Mouse (Mus musculus): ENCODE measurements at regions not wholly inside any gene's neighbourhood (a gene's known extent, or its start where the extent isn't known, plus 50 kb on each side); places are given as distances from the start of the nearest gene placed in this dataset.

DNA sequence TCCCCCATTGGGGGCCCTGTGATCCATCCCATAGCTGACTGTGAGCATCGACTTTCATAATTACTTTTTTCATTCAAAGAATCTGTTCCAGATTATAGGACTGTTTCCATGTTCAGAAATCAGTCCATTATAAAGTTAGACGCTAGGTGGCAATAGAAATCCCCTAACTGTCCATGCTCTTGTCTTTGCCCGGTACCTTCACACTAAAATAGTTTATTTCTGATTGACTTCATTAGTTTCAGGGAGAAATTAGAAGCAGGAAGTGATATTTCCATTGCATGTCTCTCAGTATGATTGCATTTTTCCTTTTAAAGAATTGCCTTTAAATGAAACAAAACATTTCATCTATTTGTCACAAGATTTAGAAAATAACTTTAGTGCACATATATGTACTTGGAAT, 131.7 kb downstream of the Fbxo8 start:
- DNase-seq (ENCODE audit: low read depth), result peak; percentile 64

DNA sequence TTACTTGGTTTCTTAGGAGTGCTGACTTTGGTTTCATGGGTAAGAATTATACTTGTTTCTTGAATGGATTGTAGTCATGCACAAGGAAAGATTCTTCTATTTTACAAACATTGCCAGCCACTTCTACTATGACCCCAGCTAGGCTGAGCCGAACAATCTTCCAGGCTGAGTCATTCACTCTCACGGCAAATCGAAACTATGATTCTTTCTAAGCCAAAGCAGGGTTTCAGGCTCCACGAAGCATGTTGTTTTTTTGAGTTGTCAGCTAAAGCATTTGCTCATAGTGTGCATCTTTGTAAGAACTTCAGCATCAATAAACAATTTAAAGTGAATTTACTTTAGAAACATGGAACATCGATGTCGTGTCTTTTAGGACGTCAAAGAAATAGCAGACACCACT, 133.5 kb downstream of the Fbxo8 start:
- peak; percentile 51 for DNase-seq (ENCODE audit: low read depth)

DNA sequence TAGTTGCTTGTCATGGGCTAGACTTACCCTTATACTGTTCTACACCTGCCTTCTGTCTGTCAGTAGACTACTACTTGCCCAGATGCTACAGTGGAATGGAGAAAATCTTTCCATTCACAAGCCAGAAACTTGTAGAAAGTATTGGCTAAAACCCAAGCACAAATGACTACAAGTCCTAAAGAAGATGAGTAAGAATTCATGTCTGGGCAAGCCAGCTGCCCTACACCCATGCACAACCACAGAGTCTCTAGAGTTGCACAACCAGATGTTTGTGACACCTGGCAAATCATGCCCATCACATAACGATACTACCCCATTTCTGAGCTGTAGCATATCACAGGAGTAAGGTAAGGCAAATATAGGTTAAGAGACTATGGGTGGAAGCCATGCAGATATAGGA, 144.5 kb downstream of the Fbxo8 start:
- no peak for DNase-seq (ENCODE audit: low read depth)

DNA sequence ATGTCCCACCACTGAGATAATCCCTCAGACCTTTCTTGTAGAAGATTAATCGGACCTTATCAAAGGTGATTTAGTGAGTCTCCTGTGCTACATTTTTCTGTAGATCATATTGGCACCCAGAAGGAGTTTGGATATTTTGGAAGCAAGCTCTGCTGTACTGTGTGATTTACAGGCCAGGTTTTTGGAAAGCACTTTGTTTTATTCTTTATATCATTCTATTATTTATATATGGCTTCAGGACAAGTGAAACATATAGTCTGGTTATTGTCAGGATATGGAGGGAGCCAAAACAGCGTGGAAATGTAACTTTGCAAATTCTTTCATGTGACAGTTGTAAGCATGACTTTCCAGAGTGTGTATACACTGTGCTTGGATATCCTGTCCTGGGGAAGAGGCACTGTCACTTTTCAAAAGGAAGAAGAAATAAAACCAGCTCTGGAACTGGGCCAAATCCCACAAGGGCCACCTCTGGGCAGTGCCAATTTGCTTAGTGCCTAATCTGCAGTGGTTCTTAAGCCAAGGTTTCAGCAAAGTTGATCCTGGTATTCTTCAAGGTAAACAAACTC, 149.8 kb downstream of the Fbxo8 start:
- no peak for DNase-seq (ENCODE audit: low read depth)

DNA sequence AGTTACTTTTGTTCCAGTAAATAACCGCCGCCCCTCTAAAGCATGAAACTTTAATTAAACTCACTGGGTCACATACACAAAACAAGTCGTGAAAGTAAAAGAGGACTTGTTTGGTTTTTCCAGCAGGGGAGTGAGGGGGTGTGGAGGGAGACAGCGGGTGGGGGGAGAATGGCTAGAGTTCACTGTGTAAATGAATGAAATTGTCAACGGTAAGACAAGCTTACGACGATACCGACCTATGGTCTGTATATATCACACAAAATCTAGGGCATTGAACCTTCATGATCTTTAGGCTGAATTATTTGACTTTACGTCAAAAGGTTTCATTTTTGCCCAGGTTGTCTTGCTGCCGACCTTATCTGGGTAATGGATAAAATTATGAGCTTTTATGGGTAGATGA, 155.5 kb downstream of the Fbxo8 start:
- DNase-seq (ENCODE audit: low read depth), result no peak

DNA sequence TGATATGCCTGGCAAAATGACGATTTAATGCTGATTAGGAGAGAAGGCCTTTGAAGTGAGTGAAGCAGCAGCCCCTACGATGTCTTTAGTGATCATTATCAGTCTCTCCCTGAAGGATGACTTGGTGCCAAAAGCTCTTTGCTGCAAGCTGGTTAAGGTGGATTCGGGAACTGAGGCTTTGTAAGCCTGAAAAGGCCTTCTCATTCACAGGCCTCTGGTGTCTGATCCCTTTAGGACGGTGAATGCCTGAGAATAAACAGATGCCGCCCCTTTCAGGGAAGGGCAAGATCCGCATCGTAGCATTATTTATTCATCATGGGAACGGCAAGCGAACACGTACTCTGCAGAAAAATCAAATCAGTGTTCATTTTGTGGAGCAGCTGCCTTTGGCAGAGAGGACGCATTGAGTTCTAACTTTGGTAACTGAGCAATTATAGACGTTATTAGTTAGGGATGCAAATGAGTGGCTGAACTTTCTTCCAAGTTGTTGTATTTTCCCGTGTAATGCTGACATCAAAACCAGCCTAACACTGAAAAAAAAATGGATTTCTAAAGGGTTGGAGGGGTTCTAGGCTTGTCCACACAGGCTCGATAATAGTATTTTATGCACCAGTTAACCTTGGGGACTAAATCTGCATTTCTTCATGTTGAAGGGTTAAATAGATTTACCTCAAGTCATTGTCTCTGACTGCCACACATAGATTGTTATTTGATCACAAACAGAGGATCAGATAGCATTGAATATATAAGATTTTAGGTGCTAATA, 156.2 kb downstream of the Fbxo8 start:
- no peak for DNase-seq (ENCODE audit: low read depth)

DNA sequence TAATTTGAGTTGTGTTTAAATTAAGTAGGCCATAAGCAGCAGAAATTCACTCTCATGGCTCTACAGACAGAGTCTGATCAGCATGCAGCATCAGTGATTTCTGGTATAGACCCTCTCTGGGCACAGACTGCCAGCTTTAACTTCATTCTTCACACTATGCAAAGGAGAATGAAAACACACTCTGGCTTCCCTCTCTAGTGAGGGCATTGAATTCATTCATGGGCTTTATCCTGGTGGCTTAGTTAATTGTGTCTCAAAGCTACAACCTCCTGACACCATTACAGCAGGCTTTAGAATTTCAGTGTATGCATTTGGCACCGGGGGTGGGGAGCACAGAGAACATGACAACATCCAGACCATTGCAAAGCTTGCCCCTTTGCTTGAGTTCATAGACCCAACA, 169.1 kb downstream of the Fbxo8 start:
- no peak for DNase-seq (ENCODE audit: low read depth)

DNA sequence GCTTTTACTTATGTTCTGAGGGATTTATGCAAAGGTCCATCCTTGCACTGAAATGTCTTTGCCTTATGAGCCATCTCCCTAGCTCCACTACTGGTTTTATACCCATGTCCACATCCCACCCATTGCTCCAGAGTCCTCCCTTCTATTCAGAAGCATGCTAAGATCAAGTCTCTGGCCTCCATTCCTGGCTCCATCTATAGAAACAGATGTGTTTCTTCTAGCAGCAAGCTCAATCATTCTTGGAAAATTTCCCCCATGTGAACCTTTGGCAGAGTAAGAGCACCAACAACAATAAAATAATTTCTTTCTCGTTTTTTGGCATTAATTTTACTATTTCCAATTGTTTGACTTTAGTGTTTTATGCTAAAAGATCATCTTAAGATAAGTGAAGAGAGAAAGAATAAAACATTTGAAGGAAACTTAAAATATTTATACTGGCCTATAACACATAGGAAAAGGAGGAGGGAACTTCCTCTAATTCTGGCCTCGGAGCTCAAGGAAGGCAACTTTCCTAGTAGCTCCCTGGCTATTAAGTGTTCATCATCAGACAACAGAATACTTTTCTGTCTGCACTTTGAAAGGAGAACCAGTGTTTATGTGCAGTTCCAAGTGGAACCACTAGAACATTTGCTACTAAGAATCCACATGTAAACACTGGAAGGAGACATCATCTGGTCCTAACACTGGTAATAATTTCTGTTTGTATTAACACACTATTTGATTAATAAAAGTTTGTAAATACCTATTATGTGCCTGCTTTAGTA, 171.8 kb downstream of the Fbxo8 start:
- DNase-seq (ENCODE audit: low read depth), result no peak

DNA sequence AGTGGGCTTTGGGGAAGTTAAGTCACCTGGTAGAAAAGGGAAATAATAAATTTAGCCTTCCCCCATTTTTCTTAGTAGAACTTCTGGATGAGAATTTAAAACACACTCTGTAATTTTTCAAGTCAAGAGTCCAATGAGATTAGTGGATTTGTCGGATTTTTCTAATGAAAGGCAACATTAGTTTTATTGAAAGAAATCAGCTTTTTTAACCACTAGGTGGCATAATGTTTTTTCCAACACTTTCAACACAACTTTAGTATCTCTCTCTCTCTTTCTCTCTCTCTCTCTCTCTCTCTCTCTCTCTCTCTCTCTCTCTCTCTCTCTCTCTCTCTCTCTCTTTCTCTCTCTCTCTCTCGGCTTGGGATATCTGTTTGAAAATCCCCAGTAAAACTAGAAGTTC, 173.7 kb downstream of the Fbxo8 start:
- no peak for DNase-seq (ENCODE audit: low read depth)

DNA sequence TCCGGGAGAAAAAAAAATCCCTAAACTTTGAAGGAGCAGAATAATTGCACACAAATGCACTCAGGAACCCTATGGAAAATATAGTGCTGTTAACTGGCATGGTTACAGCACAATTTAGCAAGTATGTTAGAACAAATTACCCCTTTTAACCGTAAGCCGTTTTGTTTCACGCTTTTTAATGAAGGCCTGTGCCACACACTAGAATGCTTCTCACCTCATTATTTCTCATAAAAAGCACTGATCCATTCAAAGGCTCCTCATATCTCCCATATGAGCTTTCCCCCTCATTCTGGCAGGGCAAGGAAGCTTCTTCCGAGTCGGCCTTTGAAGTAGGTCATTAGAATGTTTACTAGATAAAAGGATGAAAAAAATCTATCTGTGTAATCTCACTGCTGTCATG, 182.4 kb downstream of the Fbxo8 start:
- DNase-seq (ENCODE audit: low read depth), result no peak

DNA sequence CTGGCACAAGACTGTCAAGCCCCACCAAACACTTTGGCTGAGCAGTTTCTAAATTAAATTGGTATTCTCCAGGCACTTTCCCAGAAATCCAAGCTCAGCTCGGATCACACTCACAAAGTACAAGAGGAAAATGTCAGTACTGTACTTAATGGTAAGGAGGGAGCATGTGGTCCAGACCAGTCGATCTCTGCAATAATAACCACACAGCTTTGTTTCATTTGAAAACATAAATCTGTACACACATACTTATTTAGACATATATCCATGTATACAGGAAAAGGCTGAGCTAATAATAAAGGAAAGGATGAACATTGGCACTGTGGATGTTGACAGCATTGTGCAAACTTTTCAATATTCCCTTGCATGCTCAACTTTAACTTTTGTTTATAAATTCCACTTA, 184.1 kb downstream of the Fbxo8 start:
- DNase-seq (ENCODE audit: low read depth), result no peak

DNA sequence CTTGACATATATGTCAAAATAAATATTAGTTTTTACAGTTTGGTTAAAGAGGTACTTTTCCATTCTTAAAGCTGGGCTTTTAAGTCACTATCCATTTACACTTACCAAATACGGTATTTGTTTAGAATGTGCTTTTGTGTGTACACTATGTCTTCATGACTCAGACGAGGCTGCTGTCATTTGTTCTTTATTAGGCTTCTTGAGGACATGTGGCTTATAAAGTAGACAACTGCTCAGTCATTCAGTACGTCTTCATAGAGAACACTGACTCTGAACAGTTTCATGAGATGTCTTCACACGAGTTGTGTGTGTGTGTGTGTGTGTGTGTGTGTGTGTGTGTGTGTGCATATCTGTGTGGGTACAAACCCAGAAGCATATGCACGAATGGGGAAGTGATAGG, 216.1 kb downstream of the Fbxo8 start:
- DNase-seq (ENCODE audit: low read depth), result no peak

DNA sequence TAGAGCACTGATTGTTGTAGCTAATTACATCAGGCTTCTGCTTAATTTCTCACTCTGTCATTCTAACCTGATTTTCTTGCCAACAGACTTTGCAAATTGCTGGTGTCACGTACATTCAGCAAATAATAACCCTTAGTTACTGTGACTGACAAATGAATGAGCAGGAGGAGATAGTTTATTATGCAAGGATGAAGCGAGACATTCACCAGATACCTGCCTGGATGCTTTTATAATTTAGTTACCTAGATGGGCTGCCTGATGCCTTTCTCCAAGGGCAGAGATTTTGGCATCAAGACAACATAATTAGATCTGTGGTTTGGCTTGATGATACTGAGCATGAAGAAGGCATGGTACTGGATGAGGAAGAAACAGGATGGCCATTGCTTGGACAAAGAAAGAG, 233.6 kb downstream of the Fbxo8 start:
- no peak for DNase-seq (ENCODE audit: low read depth)

DNA sequence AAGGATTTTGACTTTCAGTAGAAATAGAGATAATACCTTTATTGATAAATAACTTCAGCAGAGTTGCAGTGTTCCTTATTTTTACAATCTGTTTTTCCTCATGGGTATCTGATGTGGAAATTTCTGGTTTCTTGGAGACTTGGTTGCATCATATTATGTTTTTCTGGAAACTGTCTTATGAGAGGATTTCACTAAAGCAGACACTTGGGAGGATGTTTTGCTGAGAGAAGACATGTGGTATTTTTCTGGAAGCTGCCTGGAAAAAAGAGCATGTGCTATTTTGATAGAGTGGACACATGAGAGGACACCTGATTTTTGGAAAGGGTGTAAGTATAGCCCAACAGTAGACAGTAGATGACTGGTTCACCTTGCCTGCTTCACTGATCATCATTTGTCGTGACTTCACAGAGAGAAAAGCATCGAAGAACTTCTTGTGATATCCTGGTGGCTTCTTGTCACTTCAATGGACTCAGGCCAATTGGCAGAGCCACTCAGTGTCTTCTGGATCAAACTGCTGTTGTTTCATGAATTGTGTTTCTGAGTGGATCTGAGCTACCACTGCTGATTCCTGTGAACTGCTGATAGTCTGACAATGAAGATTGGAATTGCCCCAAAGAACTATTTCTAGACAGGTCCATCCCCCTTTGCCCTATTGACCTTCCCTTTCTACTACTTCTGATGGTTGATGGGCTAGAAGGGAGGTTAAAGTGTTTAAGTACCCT, 238.8 kb downstream of the Fbxo8 start:
- DNase-seq (ENCODE audit: low read depth), result no peak

DNA sequence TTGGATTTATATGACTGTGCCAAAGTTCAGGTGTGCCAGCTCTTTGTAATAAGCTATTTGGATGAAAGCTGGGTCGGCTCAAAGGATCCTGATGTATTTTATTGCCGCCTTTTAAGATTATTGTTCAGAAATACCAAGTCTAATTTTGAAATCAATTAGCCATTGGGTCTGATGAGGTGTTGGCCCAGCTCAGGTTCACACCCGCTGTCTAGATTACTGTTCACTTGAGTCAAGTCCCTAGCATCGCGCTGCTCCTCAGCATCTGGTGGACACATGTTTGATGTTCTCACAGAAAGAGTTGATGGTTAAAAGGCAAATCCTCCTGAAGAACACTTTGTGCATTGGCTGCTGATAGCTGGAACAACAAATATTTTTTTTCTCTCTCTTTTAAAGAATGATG, 281.8 kb downstream of the Fbxo8 start:
- DNase-seq (ENCODE audit: low read depth), result no peak

DNA sequence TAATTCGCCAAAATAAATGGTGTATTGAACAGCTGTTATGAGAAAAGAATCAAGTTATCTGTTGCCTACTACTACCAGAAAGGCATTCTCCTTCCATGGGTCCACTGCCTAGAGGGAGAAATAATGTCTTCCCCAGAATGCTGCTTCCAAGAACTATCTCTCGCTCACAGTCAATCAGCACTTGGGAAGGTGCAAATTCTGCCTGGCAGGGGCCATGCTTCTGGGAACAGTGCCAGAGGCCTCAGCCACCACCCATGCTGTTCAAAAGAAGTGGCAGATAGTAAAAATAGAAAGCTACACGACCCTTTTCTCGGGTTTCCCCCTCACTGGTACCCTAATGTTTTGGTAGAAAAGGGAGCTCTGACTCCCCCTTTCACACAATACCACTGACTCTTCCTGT, 282.2 kb downstream of the Fbxo8 start:
- DNase-seq (ENCODE audit: low read depth), result no peak

DNA sequence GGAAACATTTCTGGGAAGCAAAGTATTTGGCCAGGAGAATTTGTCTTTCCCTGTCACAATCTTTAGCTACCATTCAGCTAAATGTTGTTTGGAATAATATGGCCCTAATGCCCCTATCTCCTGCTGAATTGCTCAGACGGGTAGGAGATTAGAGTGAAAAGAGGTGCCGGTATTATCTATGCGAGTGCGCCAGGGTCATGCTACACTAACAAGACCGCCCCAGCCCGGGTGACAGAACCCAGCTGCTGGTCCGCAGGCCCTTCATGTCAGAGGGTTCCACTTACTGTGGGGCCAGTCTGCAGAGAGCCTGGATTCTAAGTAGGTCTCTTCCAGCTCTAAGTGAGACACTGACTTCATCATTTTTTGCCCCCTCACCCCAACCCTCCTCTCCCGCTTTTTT, 332.6 kb downstream of the Fbxo8 start:
- no peak for DNase-seq (ENCODE audit: low read depth)

DNA sequence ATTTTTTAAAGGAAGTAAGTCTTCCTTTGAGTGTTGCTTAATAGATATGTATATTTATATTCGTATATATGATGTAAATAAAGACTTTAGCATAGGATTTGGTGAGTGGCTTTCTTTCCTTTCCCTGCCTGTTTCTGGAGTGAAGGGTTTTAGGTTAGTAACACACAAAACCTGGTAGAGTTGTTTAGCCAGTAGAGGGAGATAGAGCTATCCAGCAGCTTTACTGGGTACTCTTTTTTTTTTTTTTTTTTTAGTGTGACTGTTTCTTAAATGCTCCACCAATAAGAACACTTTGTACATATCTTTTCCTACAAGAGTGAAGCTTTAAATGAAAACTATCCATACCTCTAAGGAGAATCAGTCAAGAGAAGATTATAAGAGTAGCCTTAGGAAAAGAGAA, 333.3 kb downstream of the Fbxo8 start:
- peak; percentile 24 for DNase-seq (ENCODE audit: low read depth)

DNA sequence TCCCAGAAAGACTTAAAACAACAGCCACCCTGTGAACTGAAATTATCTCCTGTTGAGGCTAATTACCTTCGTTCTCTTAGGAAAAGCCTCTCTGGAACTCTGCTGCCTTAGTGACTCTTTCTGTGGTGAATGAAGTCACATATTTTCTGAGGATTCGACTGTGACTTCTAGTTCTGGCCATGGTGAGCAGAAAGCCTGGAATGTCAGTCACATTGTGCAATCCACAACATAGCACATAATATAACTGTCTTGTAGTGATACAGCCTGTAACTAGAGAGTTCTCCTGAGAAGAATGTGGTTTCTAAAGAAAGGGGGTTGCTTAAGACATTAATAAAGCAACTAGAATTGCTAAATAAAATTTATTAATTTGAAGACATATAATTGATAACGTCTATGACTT, 342.7 kb downstream of the Fbxo8 start:
- DNase-seq (ENCODE audit: low read depth), result no peak

DNA sequence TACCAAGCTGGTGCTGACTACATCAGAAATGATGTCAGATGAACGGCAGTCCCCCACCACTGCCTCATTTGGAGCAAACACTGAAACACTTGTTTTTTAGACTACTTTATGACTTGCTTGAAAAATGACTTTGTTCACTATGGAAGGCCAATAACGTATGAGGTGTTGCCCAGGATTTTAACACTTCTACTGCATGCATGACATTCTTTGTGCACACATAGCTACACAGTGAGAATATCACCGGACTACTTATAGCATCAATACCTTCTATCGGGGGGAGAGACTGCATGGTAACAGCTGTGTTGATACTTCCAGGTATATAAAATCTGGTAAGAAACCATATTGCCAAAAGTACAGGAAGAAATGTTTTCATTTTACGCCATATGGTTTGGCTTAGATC, 364.5 kb downstream of the Fbxo8 start:
- DNase-seq (ENCODE audit: low read depth), result no peak

DNA sequence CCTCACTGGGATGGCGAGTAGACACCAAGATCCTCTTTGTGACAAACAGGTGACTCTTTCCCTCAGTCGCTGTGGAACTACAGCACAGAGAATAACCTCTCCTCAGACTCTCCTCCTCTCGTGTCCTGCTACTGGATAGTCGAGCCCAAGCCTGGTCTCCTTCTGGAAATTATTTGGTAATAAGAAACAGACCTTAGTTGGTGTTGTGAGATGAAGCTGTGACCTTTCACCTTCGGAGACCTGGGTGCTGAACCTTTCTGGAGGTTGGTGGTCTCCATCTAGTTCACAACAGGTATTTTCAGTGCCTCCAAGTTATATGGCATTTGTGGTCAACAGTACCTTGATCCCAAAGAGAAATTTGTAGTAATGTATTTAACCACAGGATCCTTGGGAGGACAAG, 365.1 kb downstream of the Fbxo8 start:
- DNase-seq (ENCODE audit: low read depth), result no peak

DNA sequence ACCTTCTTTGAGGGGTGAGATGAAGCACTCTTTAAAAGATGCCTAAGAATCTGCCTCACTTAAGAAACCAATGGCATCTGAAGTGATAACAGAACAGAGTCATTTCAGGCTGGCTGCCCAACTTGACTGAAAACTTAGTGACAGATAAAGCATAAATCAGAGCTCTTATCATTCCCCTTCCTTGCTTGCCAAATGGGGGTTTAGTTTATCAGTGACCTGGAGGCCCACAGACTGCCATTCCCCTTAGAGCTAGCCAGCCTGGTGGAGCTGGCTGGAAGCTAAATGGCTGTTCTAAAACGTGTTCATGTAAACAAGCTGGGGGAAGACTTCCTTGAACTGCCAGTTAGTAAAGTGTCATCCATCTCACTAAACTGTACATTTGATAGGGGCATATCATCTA, 373.8 kb downstream of the Fbxo8 start:
- DNase-seq (ENCODE audit: low read depth), result no peak

DNA sequence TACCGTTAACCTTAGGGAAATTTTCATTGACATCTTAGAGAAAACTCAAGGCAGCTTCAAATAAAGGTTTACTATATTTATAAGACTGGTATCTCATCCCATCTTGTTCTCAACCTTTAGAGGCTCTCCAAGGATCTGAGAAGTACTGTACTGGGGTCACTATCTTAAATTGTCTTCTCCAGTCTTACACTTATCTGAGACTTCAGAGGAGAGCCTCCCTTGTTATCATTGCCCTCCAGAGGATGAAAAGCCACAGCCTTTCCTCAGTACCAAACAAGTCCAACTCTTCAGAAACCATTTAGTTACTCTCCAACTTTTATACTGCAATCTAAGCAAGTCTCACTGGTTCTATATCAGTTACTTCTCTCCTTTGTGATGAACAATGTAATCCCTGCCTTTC, 376.3 kb downstream of the Fbxo8 start:
- DNase-seq (ENCODE audit: low read depth), result no peak
